Mouse (Mus musculus) stomach, embryonic 14.5 days (tissue): ENCODE measurements around the gene Glod5. TPM values are rescaled to one million over a fixed set of nuclear protein-coding genes. Genes with fewer than 3 reads are reported as not detected.
A peak's percentile ranks its signal among the peaks of the same experiment; 100 is the strongest.

Experiments
- ATAC-seq: fragments of 200-750 bp; cut with Nextera tagmentation; 2 replicates; pipeline ENCODE4 v1.8.0; 2017; ENCODE audit warnings: low read depth, moderate TSS enrichment; ENCODE audit not compliant: insufficient number of reproducible peaks, insufficient read depth, low FRiP score
- H3K27ac ChIP-seq: fragments of 300-500 bp; sonication (generic); 2 replicates; pipeline ENCODE4 v1.5.1; 2014; ENCODE audit warnings: mild to moderate bottlenecking, low read length, moderate library complexity, mixed read lengths
- H3K27me3 ChIP-seq: fragments of 300-500 bp; sonication (generic); 2 replicates; pipeline ENCODE4 v1.6.1; 2014; ENCODE audit warnings: low read length, control low read depth, mixed read lengths; ENCODE audit not compliant: control insufficient read depth, insufficient read depth
- H3K36me3 ChIP-seq: fragments of 300-500 bp; sonication (generic); 2 replicates; pipeline ENCODE4 v1.6.1; 2014; ENCODE audit warnings: mild to moderate bottlenecking, control low read depth, low read length, moderate library complexity, mixed read lengths; ENCODE audit not compliant: control insufficient read depth, insufficient read depth
- H3K4me1 ChIP-seq: fragments of 300-500 bp; sonication (generic); 2 replicates; pipeline ENCODE4 v1.6.1; 2014; ENCODE audit warnings: low read length, control low read depth, mixed read lengths; ENCODE audit not compliant: control insufficient read depth, insufficient read depth
- H3K4me2 ChIP-seq: fragments of 300-500 bp; sonication (generic); replicated peaks from 2 replicates; pipeline ENCODE4 v1.6.1; 2014; ENCODE audit warnings: low read depth, low read length, control low read depth
- H3K4me3 ChIP-seq: fragments of 300-500 bp; sonication (generic); 2 replicates; pipeline ENCODE4 v1.5.1; 2014; ENCODE audit warnings: low read depth, low read length, control low read depth
- H3K9ac ChIP-seq: fragments of 300-500 bp; sonication (generic); replicated peaks from 2 replicates; pipeline ENCODE4 v1.6.1; 2014; ENCODE audit warnings: low read depth, mild to moderate bottlenecking, control low read depth, low read length, moderate library complexity, mixed read lengths
- H3K9me3 ChIP-seq: fragments of 300-500 bp; sonication (generic); 2 replicates; pipeline ENCODE4 v1.6.1; 2016; ENCODE audit warnings: low read depth, low read length, control low read depth; ENCODE audit not compliant: control insufficient read depth
- WGBS: fragments of 180-500 bp; shearing (Covaris S2); extraction: QIAGEN DNeasy Blood & Tissue Kit; methylation state at CpG from one replicate; pipeline ENCODE4 v1.1.7; 2014; 5-methylcytosine and 5-hydroxymethylcytosine counted together
- polyA plus RNA-seq: library from polyadenylated mRNA; unstranded; fragments of >200 nt; fragmentation: Nextera tagmentation; extraction: Ambion mirVana; gene quantifications from 2 replicates; pipeline ENCODE4 v1.2.1, GENCODE M21; 2014

Glod5 gene
- polyA plus RNA-seq, 1 experiment from 2014 or later = not detected

DNA sequence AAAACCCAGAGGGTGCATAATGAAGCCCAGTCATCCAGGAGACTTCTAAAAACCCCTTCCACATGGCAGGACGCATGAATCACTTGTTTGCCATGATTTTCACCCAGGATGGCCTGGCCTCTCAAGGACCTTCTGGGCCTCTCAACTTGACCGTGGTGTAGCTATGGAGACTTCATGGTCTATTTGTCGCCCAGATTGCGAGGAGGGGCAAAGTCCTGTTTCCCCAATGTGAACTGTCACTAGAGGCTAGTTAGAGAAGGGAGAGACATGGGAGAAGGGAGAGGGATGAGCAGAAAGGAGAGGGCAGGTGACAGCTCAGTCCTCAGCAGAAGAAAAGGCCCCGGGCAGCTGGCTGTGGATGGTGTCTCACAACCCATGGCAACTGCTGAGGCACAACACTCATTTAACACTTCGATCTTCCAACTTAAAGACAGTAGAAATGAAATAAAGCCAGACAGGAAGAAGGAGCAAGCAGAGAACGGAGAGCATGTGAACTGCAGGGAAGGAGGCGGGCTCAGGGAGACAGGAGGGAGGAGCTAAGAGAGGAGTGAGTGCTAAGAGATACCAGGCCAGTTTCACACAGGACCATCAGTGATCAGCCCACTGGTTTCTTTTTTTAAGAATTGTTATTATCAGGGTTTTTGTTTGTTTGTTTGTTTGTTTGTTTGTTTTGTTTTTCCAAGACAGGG is 25.8 kb downstream of the Glod5 start:
- no peak overlapping the region for H3K9ac ChIP-seq
- no peaks in the 10 kb centered on the region for H3K4me1 ChIP-seq
- no peaks in the 10 kb centered on the region for H3K27me3 ChIP-seq
- 58% methylated on average over 8 of the region's 8 CpGs for WGBS
- no peak overlapping the region for H3K27ac ChIP-seq
- H3K36me3 ChIP-seq = no peaks in the 10 kb centered on the region
- no peak overlapping the region for H3K4me3 ChIP-seq
- ATAC-seq = no peak
- H3K4me2 ChIP-seq = no peak overlapping the region
- H3K9me3 ChIP-seq = no peaks in the 10 kb centered on the region

DNA sequence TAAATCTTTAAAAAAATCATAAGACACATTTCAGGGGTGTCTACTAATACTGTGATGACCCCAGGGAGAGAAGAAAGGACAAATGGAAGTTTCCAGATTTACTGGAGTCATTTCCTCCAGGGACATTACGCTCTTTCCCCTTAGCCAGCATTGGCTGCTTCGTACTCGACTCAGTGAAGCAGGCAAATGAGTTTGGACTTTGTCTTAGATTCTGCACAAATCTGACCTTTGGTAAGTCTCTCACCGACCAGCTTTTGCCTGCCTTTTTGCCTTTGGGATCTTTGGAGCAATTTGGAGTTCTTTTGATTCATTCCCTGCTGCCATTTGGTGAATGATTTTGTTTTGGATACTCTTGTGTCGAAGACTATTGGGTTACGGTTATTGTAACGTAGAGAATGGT is 36.9 kb downstream of the Glod5 start:
- Histone ChIP-seq H3K9ac (no peak overlapping the region), H3K36me3 (no peaks in the 10 kb centered on the region), H3K4me2 (no peak overlapping the region), H3K27me3 (no peaks in the 10 kb centered on the region), H3K4me1 (no peaks in the 10 kb centered on the region), H3K27ac (no peak overlapping the region), H3K4me3 (no peak overlapping the region), H3K9me3 (no peaks in the 10 kb centered on the region)
- ATAC-seq = no peak
- 87% methylated on average over 7 of the region's 7 CpGs for WGBS

DNA sequence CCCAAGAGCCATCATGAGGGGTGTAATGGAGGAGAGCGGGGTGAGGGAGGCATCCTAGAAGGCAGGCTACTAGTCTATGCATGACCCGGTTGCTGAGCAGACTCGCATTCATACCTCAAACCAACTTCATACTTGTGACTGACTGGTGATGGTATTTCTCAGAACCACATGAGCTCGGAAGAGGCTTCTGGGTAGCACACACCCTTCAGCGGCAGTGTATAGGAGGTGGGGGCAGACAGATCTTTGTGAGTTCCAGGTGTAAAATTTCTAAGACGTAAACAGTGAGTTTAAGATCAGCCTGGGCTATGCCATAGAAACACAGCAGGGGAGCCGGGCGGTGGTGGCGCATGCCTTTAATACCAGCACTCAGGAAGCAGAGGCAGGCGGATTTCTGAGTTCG is 40.4 kb downstream of the Glod5 start, which contains the start of gene Gata1:
TSS of gene Gata1 (minus strand) at position 180 of the 400 bp plus-strand sequence.
- no peak within 1 kb of the TSS for H3K27ac ChIP-seq
- H3K9ac ChIP-seq = no peak within 1 kb of the TSS
- H3K4me3 ChIP-seq = no peak within 1 kb of the TSS
- no peaks in the 10 kb centered on the region for H3K27me3 ChIP-seq
- H3K9me3 ChIP-seq = no peaks in the 10 kb centered on the region
- no peak within 1 kb of the TSS for H3K4me2 ChIP-seq
- no peak for ATAC-seq
- 88% methylated on average over 11 of the region's 11 CpGs for WGBS
- no peaks in the 10 kb centered on the region for H3K4me1 ChIP-seq
- no peaks in the 10 kb centered on the region for H3K36me3 ChIP-seq

DNA sequence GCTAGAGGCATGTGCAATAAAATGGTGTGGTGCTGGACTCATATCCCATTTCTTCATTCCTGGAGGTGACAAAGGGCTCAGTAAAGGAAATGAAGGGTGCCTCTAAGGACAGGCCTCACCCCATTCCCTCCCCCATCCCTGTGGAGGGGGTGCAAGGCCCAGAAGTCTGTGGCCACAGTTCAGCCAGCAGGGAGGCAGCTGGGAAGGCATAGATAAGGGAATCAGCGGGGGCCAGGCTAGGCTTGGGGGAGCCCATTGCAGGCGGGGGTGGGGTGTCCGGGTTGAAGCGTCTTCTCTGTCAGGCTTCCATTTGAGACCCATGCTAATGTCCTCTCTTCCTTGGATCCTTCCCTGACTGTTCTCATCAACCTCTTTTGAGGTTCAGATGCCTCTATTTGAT is 47.0 kb downstream of the Glod5 start:
- peak; percentile 49; the same call in 1 of the 2 replicates for ATAC-seq
- H3K9me3 ChIP-seq = no peaks in the 10 kb centered on the region
- WGBS = 80% methylated on average over 2 of the region's 4 CpGs
- H3K4me2 ChIP-seq = no peak overlapping the region
- no peaks in the 10 kb centered on the region for H3K27me3 ChIP-seq
- no peaks in the 10 kb centered on the region for H3K36me3 ChIP-seq
- H3K4me3 ChIP-seq = no peak overlapping the region
- no peak overlapping the region for H3K9ac ChIP-seq
- H3K4me1 ChIP-seq = no peaks in the 10 kb centered on the region
- H3K27ac ChIP-seq = no peak overlapping the region

DNA sequence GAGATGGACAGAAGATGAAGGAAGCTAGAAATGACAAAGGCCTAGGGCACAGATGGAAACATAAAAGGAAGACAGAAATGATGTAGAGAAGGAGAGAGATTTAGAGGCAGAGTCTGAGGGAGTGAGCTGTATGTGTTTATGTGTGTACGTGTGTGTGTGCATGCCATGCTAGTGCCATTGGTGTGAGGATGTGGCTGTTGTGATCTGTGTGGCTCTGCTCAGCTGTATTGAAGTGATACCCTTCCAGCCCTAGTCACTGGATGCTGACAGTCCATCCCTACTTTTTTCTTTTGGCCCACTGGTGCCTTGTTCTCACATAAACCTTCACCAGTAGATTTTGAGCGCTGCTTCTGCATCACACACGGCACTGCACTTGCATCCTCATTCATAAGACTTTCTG is 49.4 kb downstream of the Glod5 start:
- Histone ChIP-seq H3K4me3 (no peak overlapping the region), H3K9ac (no peak overlapping the region), H3K27ac (no peak overlapping the region), H3K4me2 (no peak overlapping the region), H3K9me3 (no peaks in the 10 kb centered on the region), H3K36me3 (no peaks in the 10 kb centered on the region), H3K27me3 (no peaks in the 10 kb centered on the region), H3K4me1 (no peaks in the 10 kb centered on the region)
- no peak for ATAC-seq
- WGBS = 86% methylated on average over 3 of the region's 3 CpGs

DNA sequence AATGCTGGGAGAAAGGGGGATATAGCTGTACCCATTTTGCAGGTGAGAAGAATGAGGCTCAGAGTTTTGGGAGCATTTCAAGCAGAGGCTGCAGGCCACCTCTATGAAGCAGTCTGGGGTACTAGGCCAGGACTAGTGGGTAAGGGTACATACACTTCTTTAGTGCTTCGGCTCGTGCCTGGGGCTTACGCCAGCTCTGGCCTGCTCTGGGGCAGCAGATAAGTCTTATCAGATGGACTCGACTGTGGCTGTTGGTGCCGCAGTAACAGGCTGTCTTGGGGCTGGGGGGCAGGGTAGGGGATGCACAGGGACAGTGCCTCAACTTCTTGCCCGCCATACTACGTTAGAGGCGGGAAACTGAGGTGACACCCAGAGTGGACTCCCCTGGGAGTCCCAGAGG is 50.1 kb downstream of the Glod5 start:
- Histone ChIP-seq H3K4me3 (no peak overlapping the region), H3K27ac (no peak overlapping the region), H3K4me2 (no peak overlapping the region), H3K9me3 (no peaks in the 10 kb centered on the region), H3K9ac (no peak overlapping the region), H3K27me3 (no peaks in the 10 kb centered on the region), H3K4me1 (no peaks in the 10 kb centered on the region), H3K36me3 (no peaks in the 10 kb centered on the region)
- 81% methylated on average over 8 of the region's 8 CpGs for WGBS
- peak; percentile 28; the same call in 1 of the 2 replicates for ATAC-seq

DNA sequence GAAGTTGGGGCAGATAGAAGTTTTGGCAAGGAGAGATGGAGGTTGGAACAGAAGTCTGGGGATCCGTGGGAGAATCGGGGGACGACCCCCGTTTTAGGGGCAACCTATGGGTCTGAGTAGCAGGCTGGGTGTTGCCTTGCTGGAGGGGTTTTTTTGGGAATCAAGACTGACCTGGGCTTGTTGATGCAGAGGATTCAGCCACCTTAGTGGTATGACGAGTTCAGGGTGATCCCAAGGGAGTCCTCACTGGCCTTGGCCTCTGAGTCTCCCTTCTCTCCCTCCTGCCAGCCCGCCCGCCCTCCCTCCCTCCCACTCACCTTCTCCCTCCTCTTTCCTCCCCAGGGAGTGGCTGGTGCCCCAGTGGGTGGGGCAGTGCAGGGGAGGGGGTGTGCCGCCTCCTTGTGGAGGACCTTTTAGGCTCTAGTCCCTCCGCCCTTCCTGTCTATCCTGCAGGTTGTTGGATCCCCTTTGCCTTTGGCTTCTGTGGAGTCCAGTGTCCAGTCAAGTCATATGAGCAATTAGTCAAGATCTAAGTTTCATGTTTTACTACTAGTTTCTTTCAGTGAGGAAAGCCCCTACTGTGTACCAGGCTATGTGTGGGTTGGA is 50.6 kb downstream of the Glod5 start:
- Histone ChIP-seq H3K4me3 (no peak overlapping the region), H3K9me3 (no peaks in the 10 kb centered on the region), H3K4me2 (no peak overlapping the region), H3K36me3 (no peaks in the 10 kb centered on the region), H3K27me3 (no peaks in the 10 kb centered on the region), H3K27ac (no peak overlapping the region), H3K9ac (no peak overlapping the region), H3K4me1 (no peaks in the 10 kb centered on the region)
- WGBS = 84% methylated on average over 7 of the region's 9 CpGs
- peak; percentile 74; the same call in 1 of the 2 replicates for ATAC-seq

DNA sequence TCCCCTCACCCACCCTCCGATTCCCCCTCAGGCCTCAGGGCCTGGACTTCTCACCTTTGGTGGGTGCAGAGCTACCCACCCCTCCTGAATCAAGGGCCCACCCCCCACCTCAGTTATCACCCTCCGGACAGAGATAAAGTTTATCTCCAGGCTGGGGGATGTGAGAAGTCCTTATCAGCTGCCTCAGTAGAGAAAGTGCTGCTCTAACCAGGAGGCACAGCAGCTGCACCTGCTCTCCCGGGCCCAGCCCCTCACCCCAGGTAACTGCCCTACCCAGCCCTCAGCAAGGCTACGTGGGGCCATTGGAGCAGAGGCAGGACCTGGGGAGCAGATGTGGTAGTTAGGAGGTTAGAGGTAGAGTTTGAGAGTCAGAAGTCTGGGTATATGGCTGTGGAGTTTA is 52.1 kb downstream of the Glod5 start:
- Histone ChIP-seq H3K4me2 (no peak overlapping the region), H3K9me3 (no peaks in the 10 kb centered on the region), H3K36me3 (no peaks in the 10 kb centered on the region), H3K4me1 (no peaks in the 10 kb centered on the region), H3K9ac (no peak overlapping the region), H3K4me3 (no peak overlapping the region), H3K27ac (no peak overlapping the region), H3K27me3 (no peaks in the 10 kb centered on the region)
- ATAC-seq = no peak
- WGBS = 51% methylated on average over 4 of the region's 4 CpGs
